Mouse (Mus musculus): ENCODE measurements around the gene Osbpl8. TPM values are rescaled to one million over a fixed set of nuclear protein-coding genes. Genes with fewer than 3 reads are reported as not detected.

Osbpl8 gene
- total and polyA plus RNA-seq, 3 experiments, result 12.9 to 26.4 (median 23.4) TPM

GRCm38 (mm10) chr10:111155065-111155464 is 9.5 kb upstream of the Osbpl8 start (continued):
- TF ChIP-seq BHLHE40 (IDR thresholded peaks at IDR 0.05; ENCODE audit: low read depth, low read length), result peak; percentile 87
- TF ChIP-seq GABPA (IDR thresholded peaks at IDR 0.05; ENCODE audit: insufficient replicate concordance, low read depth, low read length), result no peak
- peak; percentile 83 for TF ChIP-seq IRF4 (IDR thresholded peaks at IDR 0.05; ENCODE audit: low read depth, low read length)
- TF ChIP-seq ZKSCAN1 (IDR thresholded peaks at IDR 0.05; ENCODE audit: borderline replicate concordance, low read depth, low read length), result no peak
- 0 out of 2 replicates have a peak, but pooled peaks have one; percentile 30 for TF ChIP-seq ZMIZ1 (IDR thresholded peaks at IDR 0.05; ENCODE audit: low read depth, low read length)
- TF ChIP-seq KAT2A (IDR thresholded peaks at IDR 0.05; ENCODE audit: insufficient replicate concordance, low read length), result 0 out of 2 replicates have a peak, but pooled peaks have one; percentile 28
- TF ChIP-seq TBP (conservative IDR thresholded peaks at IDR 0.05; ENCODE audit: low read depth, low read length), result 0 out of 2 replicates have a peak, but pooled peaks have one; percentile 43
- peak; percentile 99 for TF ChIP-seq TCF12 (IDR thresholded peaks at IDR 0.05; ENCODE audit: low read depth, low read length)
- no peak for TF ChIP-seq CTCF (conservative IDR thresholded peaks at IDR 0.05 in 1 of 2, IDR thresholded peaks at IDR 0.05 in 1 of 2; ENCODE audit: low read depth in 2 of 2, low read length in 2 of 2)
- peak; percentile 30; the same call in 1 of the 2 replicates for TF ChIP-seq NELFE (IDR thresholded peaks at IDR 0.05; ENCODE audit: low read depth, low read length)
- TF ChIP-seq NRF1 (IDR thresholded peaks at IDR 0.05; ENCODE audit: low read depth, low read length), result no peak
- TF ChIP-seq MAFK (IDR thresholded peaks at IDR 0.05; ENCODE audit: insufficient replicate concordance, low read length), result 0 out of 2 replicates have a peak, but pooled peaks have one; percentile 42
- 0 out of 2 replicates have a peak, but pooled peaks have one; percentile 35 for TF ChIP-seq HCFC1 (IDR thresholded peaks at IDR 0.05; ENCODE audit: low read depth, low read length)

- peak overlapping the region; percentile 70 for H3K4me2 ChIP-seq (ENCODE audit: insufficient read depth, low read depth, poor library complexity, severe bottlenecking)
- H3K27me3 ChIP-seq (replicated peaks), result no peaks in the 10 kb centered on the region
- dilution Hi-C loops (cut with MboI; ENCODE audit: extremely low pct_ligation_motif_present, extremely low pct_unique_long_range_greater_than_20kb, low sequenced_read_pairs) (no loop called here), in situ Hi-C loops (cut with MboI; ENCODE audit: low pct_ligation_motif_present, low pct_unique_long_range_greater_than_20kb, low sequenced_read_pairs) (no loop called here)
- no peaks in the 10 kb centered on the region for H3K36me3 ChIP-seq (replicated peaks in 1 of 2; ENCODE audit: control insufficient read depth in 1 of 2, insufficient read depth in 1 of 2, low read length in 1 of 2)
- peak overlapping the region; percentile 5 to 75 (median 58) for H3K4me3 ChIP-seq (replicated peaks in 1 of 3; ENCODE audit: low read depth in 2 of 3, low read length in 2 of 3, poor library complexity in 1 of 3)
- no peak for DNase-seq (ENCODE audit: extremely low read depth)
- peak overlapping the region; percentile 99 for H3K27ac ChIP-seq (ENCODE audit: insufficient read depth, low read depth)
- peak overlapping the region; percentile 69 for H3K9ac ChIP-seq (ENCODE audit: insufficient read depth, low read depth)
- no peaks in the 10 kb centered on the region for H3K79me2 ChIP-seq (replicated peaks; ENCODE audit: control insufficient read depth, extremely low read depth, insufficient read depth, poor library complexity, severe bottlenecking)
- H3K9me3 ChIP-seq (replicated peaks; ENCODE audit: low read length), result peaks cover 8% of the 10 kb centered on the region
- H3K4me1 ChIP-seq (ENCODE audit: control insufficient read depth in 1 of 2, insufficient read depth in 2 of 2), result peaks cover 23 to 45% of the 10 kb centered on the region in 2 experiments
- TF ChIP-seq EP300 (IDR thresholded peaks at IDR 0.05; ENCODE audit: low read length) (no peak), ZKSCAN1 (IDR thresholded peaks at IDR 0.05; ENCODE audit: borderline replicate concordance, low read depth, low read length) (no peak), ETS1 (conservative IDR thresholded peaks at IDR 0.05; ENCODE audit: low read depth, low read length) (no peak), IRF4 (IDR thresholded peaks at IDR 0.05; ENCODE audit: low read depth, low read length) (no peak), POLR2A (IDR thresholded peaks at IDR 0.05; ENCODE audit: low read depth, low read length) (no peak), HCFC1 (IDR thresholded peaks at IDR 0.05; ENCODE audit: low read depth, low read length) (0 out of 2 replicates have a peak, but pooled peaks have one; percentile 11), NRF1 (IDR thresholded peaks at IDR 0.05; ENCODE audit: low read depth, low read length) (no peak)
These were observed 9.0 kb upstream of the Osbpl8 start for GRCm38 (mm10) chr10:111155571-111155970.

All from CH12.LX (cell line).